Mouse (Mus musculus): Measurements from ENCODE around the gene Pianp. TPM values are rescaled to one million over a fixed set of nuclear protein-coding genes. Genes with fewer than 3 reads are reported as not detected.

Gene Pianp
- total RNA-seq, 2 experiments from 2014 or later: 0.16 to 0.72 TPM

Other genes starting within 250 kb of the Pianp start
- gene Gm45234, start 240.7 kb upstream of the Pianp start, total RNA-seq (2021): not detected
- 10 to 100 TPM; 30.8 to 35.8 TPM for gene Atn1, start 240.2 kb upstream of the Pianp start, total RNA-seq (2021)
- 1 to 10 TPM; 1.9 to 2.3 TPM for gene Eno2, start 227.0 kb upstream of the Pianp start, total RNA-seq (2021)
- not detected for gene Lrrc23, start 217.0 kb upstream of the Pianp start, total RNA-seq (2021)
- 1 to 10 TPM; 3.7 to 4.8 TPM for gene Spsb2, start 188.0 kb upstream of the Pianp start, total RNA-seq (2021)
- gene Tpi1, start 182.4 kb upstream of the Pianp start, total RNA-seq (2021): 1,000 to 10,000 TPM; 2,868 to 2,952 TPM
- 10 to 100 TPM; 55.3 to 61.9 TPM for gene Usp5, start 167.2 kb upstream of the Pianp start, total RNA-seq (2021)
- 1 to 10 TPM; 4.6 to 5.0 TPM for gene Cdca3, start 167.1 kb upstream of the Pianp start, total RNA-seq (2021)
- gene Gnb3, start 156.4 kb upstream of the Pianp start, total RNA-seq (2021): 1 to 10 TPM; 6.6 to 7.0 TPM
- gene P3h3, start 138.9 kb upstream of the Pianp start, total RNA-seq (2021): 10 to 100 TPM; 19.7 to 24.2 TPM
- under 1 TPM; 0.33 to 0.45 TPM for gene Gpr162, start 132.7 kb upstream of the Pianp start, total RNA-seq (2021)
- gene Cd4, start 108.5 kb upstream of the Pianp start, total RNA-seq (2021): under 1 TPM; 0.27 to 0.51 TPM
- gene Lag3, start 85.0 kb upstream of the Pianp start, total RNA-seq (2021): under 1 TPM; 0.43 to 0.62 TPM
- 100 to 1,000 TPM; 225 to 266 TPM for gene Ptms, start 76.6 kb upstream of the Pianp start, total RNA-seq (2021)
- 100 to 1,000 TPM; 250 to 257 TPM for gene Mlf2, start 65.3 kb upstream of the Pianp start, total RNA-seq (2021)
- 100 to 1,000 TPM in 1 of 2 experiments, 10 to 100 TPM in 1; 99.1 to 100 TPM for gene Cops7a, start 31.2 kb upstream of the Pianp start, total RNA-seq (2021)
- gene Zfp384, start 12.5 kb downstream of the Pianp start, total RNA-seq (2021): 10 to 100 TPM; 20.1 to 20.7 TPM
- gene Ing4, start 43.1 kb downstream of the Pianp start, total RNA-seq (2021): 10 to 100 TPM; 29.6 TPM
- gene Acrbp, start 53.0 kb downstream of the Pianp start, total RNA-seq (2021): 1 to 10 TPM; 1.4 to 2.5 TPM
- gene Lpar5, start 71.2 kb downstream of the Pianp start, total RNA-seq (2021): under 1 TPM in 1 of 2 experiments, not detected in 1; 0.24 TPM
- gene Chd4, start 99.3 kb downstream of the Pianp start, total RNA-seq (2021): 10 to 100 TPM; 75.1 to 84.3 TPM
- 10 to 100 TPM; 16.0 to 20.4 TPM for gene Nop2, start 135.2 kb downstream of the Pianp start, total RNA-seq (2021)
- gene Iffo1, start 148.5 kb downstream of the Pianp start, total RNA-seq (2021): 10 to 100 TPM; 24.0 to 28.7 TPM
- gene Gapdh, start 169.8 kb downstream of the Pianp start, total RNA-seq (2021): over 10,000 TPM in 1 of 2 experiments, 1,000 to 10,000 TPM in 1; 9,479 to 10,041 TPM
- gene Ncapd2, start 195.0 kb downstream of the Pianp start, total RNA-seq (2021): 10 to 100 TPM; 18.4 to 18.7 TPM
- gene Mrpl51, start 195.1 kb downstream of the Pianp start, total RNA-seq (2021): 100 to 1,000 TPM; 214 to 227 TPM
- 10 to 100 TPM; 10.7 to 11.3 TPM for gene Vamp1, start 218.9 kb downstream of the Pianp start, total RNA-seq (2021)
- gene Tapbpl, start 235.2 kb downstream of the Pianp start, total RNA-seq (2021): 1 to 10 TPM; 2.2 to 2.3 TPM
- under 1 TPM in 1 of 2 experiments, not detected in 1; 0.16 TPM for gene Cd27, start 240.3 kb downstream of the Pianp start, total RNA-seq (2021)